Mouse (Mus musculus) megakaryocyte, embryonic 14.5 days (primary cell): ENCODE measurements at regions not wholly inside any gene's neighbourhood (a gene's known extent, or its start where the extent isn't known, plus 50 kb on each side); places are given as distances from the start of the nearest gene placed in this dataset.

ENCODE experiments used
- FLI1 ChIP-seq: IDR thresholded peaks from 2 replicates; pipeline ENCODE4 v1.6.1; 2012; ENCODE audit warnings: low read length, inconsistent platforms, mixed read lengths
- GATA1 ChIP-seq: IDR thresholded peaks from 3 replicates; pipeline ENCODE4 v1.6.1; 2012; ENCODE audit warnings: mixed read lengths, low read length, inconsistent platforms, borderline replicate concordance

DNA sequence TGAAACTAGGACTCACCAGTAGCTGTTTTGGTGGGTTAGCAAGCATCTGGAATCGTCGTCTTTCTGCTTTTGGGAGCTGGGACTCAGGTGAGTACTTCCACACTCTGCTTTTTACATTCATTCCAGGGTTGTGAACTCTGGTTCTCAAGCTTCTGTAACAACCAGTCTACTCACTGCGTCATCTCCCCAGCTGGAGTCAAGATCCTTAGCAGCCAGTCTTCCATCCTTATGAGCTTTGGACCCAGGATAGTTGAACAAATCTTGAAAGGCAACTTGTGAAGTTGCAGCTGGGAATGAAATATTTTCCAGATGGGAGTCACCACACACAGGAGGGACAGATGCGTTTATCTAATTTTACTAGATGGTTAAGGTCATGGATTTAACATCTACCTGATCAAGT lies 223.5 kb upstream of the Klhl29 start:
- TF ChIP-seq GATA1 (no peak), FLI1 (no peak)
